Mouse (Mus musculus): ENCODE data around the gene Kalrn. TPM values are rescaled to one million over a fixed set of nuclear protein-coding genes. Genes with fewer than 3 reads are reported as not detected.
A peak's percentile ranks its signal among the peaks of the same experiment; 100 is the strongest.
"Not testable (repeated sequence)": the region's sequence is repeated elsewhere in the genome, so short reads cannot be mapped to it uniquely, and the experiment has no call there.

The Kalrn gene
- polyA plus RNA-seq, 1 experiment from 2014 or later: 43.9 TPM

- no peaks in the 10 kb centered on the region for H3K9me3 ChIP-seq (ENCODE audit: control insufficient read depth, low read length)
- ATAC-seq: no peak
- H3K9ac ChIP-seq (replicated peaks; ENCODE audit: low read depth, low read length): peak overlapping the region; percentile 41
- peak overlapping the region; percentile 33 for H3K4me3 ChIP-seq (replicated peaks; ENCODE audit: low read length)
- H3K4me2 ChIP-seq (ENCODE audit: low read length): peak overlapping the region; percentile 56
- H3K36me3 ChIP-seq (ENCODE audit: control insufficient read depth, insufficient read depth): no peaks in the 10 kb centered on the region; the same call in 1 of the 2 replicates
- peaks cover 4% of the 10 kb centered on the region; the same call in 1 of the 2 replicates for H3K27me3 ChIP-seq (replicated peaks; ENCODE audit: control insufficient read depth, insufficient read depth, low read length)
- peaks cover 25% of the 10 kb centered on the region for H3K4me1 ChIP-seq (replicated peaks; ENCODE audit: control insufficient read depth, insufficient read depth, low read length)
- H3K27ac ChIP-seq (ENCODE audit: low read length): peak overlapping the region; percentile 32; the same call in 1 of the 2 replicates
- 3% methylated on average over 14 of the region's 14 CpGs for WGBS
Observed at GRCm38 (mm10) chr16:34093734-34094445, 479.4 kb downstream of the Kalrn start.

DNA sequence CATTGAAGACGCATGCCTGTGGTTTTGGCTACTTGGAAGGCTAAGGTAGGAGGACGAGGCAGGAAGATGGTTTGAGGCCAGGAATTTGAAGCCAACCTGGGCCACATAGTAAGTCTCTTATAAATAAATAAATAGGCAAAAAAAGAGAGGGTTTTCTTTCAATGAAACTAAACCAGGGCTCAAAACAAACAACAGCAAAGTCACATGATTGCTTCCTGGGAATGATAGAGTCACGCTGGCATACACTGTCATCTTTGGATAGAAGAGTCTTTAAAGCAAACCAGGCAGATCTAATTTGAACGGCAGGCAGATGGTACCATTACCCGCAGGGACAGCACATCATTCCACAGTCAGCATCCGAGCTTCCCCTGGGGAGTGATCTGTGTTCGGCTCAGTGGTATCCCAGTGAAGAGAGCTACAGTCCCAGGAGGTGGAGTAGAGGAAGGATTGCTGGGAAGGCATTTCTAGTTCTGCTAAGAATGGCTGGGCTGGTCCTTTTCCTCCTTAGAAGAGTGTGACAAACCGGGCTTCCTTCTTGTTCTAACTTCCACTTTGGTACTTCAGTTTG is 483.7 kb downstream of the Kalrn start:
- Histone ChIP-seq H3K4me2 (ENCODE audit: low read length) (no peak overlapping the region), H3K27ac (ENCODE audit: low read length) (no peak overlapping the region), H3K27me3 (replicated peaks; ENCODE audit: control insufficient read depth, insufficient read depth, low read length) (no peaks in the 10 kb centered on the region), H3K9me3 (ENCODE audit: control insufficient read depth, low read length) (no peaks in the 10 kb centered on the region), H3K4me3 (replicated peaks; ENCODE audit: low read length) (no peak overlapping the region), H3K4me1 (replicated peaks; ENCODE audit: control insufficient read depth, insufficient read depth, low read length) (peaks cover 11% of the 10 kb centered on the region), H3K9ac (replicated peaks; ENCODE audit: low read depth, low read length) (no peak overlapping the region), H3K36me3 (ENCODE audit: control insufficient read depth, insufficient read depth) (no peaks in the 10 kb centered on the region; the same call in 1 of the 2 replicates)
- no peak for ATAC-seq
- 53% methylated on average over 8 of the region's 8 CpGs for WGBS

DNA sequence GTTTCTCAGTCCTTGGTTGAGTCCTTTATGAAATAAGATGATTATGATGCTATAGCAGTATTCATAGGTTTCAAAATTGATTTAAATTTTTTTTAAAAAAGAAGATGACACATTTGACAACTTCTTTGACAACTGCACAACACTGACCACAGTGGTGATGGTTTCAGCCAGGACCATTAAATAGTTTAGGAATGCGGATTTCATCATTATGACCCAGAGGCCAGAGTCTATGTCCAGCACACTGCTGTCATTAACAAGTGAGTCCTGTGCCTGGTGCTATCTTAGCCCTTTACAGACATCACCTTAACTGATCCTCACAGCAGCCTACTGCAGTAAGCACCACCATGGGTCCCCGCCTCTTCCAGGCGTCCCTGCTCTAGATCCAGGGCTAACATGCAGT is 484.3 kb downstream of the Kalrn start:
- H3K36me3 ChIP-seq (ENCODE audit: control insufficient read depth, insufficient read depth): no peaks in the 10 kb centered on the region; the same call in 1 of the 2 replicates

DNA sequence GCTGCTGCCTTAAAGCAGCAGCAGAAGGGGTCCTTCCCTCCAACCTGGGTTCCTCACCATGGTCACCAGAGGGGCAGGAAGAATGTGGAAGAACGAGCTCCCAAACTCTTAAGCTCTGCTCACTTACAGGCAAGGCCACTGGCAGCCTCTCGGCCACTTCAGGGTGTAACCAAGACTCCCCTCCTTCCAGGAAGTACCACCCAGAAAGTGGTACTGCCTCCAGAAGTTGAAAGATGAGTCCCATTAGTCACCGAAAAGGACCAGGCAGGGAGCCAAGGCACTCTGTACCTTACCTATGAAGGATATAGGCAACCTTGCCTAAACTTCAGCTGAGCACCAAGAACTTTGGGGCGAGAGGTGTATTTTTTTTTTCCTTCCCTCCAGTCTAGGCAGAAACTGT is 485.0 kb downstream of the Kalrn start:
- Histone ChIP-seq H3K9ac (replicated peaks; ENCODE audit: low read depth, low read length) (no peak overlapping the region), H3K9me3 (ENCODE audit: control insufficient read depth, low read length) (no peaks in the 10 kb centered on the region), H3K4me3 (replicated peaks; ENCODE audit: low read length) (no peak overlapping the region), H3K36me3 (ENCODE audit: control insufficient read depth, insufficient read depth) (no peaks in the 10 kb centered on the region; the same call in 1 of the 2 replicates), H3K27me3 (replicated peaks; ENCODE audit: control insufficient read depth, insufficient read depth, low read length) (no peaks in the 10 kb centered on the region), H3K27ac (ENCODE audit: low read length) (no peak overlapping the region), H3K4me1 (replicated peaks; ENCODE audit: control insufficient read depth, insufficient read depth, low read length) (0 out of 2 replicates have a peak, but pooled peaks cover 3% of the 10 kb centered on the region), H3K4me2 (ENCODE audit: low read length) (no peak overlapping the region)
- ATAC-seq: no peak
- 52% methylated on average over 4 of the region's 4 CpGs for WGBS

More for the DNA sequence above, 484.3 kb downstream of the Kalrn start:
- no peaks in the 10 kb centered on the region for H3K9me3 ChIP-seq (ENCODE audit: control insufficient read depth, low read length)
- no peaks in the 10 kb centered on the region for H3K27me3 ChIP-seq (replicated peaks; ENCODE audit: control insufficient read depth, insufficient read depth, low read length)
- 96% methylated on average over 3 of the region's 3 CpGs for WGBS
- no peak overlapping the region for H3K9ac ChIP-seq (replicated peaks; ENCODE audit: low read depth, low read length)
- no peak overlapping the region for H3K27ac ChIP-seq (ENCODE audit: low read length)
- no peak for ATAC-seq
- H3K4me2 ChIP-seq (ENCODE audit: low read length): no peak overlapping the region
- peaks cover 8% of the 10 kb centered on the region for H3K4me1 ChIP-seq (replicated peaks; ENCODE audit: control insufficient read depth, insufficient read depth, low read length)
- H3K4me3 ChIP-seq (replicated peaks; ENCODE audit: low read length): no peak overlapping the region

DNA sequence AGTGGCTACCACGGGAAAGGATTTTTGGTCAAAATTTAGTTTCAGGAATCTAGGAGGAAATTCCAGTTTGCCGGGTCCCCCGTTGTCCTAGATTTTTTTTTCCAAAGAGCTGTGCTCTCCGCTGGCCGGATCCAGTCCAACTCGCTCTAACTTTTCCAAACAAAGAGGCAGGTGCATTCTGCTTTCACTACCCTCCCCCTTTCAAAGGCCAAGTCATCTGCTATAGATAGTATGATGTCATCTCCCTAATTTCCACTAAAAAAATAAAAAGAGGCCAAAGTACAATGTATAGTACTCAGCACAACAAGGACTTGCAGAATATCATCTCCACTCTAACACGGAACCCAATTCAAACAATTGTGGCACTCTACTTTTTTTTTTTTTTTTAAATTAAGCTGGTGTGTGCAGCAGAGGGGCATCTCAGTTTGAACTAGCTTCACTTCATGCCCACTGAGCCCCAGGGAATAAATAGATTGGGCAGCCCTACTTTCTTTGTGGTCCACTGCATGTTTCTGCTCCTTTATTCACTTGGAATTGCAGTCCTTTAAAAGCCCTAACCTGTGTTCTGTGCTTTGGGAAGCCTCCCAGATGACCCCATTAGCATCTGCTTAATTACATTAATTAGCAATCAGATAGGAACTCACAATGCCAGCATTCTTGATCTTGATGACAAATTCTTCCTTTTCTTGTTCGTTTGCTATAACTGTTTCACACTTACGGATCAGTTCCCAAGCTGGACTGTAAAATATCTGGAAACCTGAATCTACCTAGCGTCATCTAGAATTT is 489.0 kb downstream of the Kalrn start:
- no peaks in the 10 kb centered on the region for H3K36me3 ChIP-seq (ENCODE audit: control insufficient read depth, insufficient read depth)
- H3K9me3 ChIP-seq (ENCODE audit: control insufficient read depth, low read length): no peaks in the 10 kb centered on the region
- 52% methylated on average over 10 of the region's 10 CpGs for WGBS
- no peak for ATAC-seq
- H3K4me1 ChIP-seq (replicated peaks; ENCODE audit: control insufficient read depth, insufficient read depth, low read length): peaks cover 16% of the 10 kb centered on the region; the same call in 1 of the 2 replicates
- no peak overlapping the region for H3K9ac ChIP-seq (replicated peaks; ENCODE audit: low read depth, low read length)
- H3K27me3 ChIP-seq (replicated peaks; ENCODE audit: control insufficient read depth, insufficient read depth, low read length): no peaks in the 10 kb centered on the region
- no peak overlapping the region for H3K4me2 ChIP-seq (ENCODE audit: low read length)
- H3K4me3 ChIP-seq (replicated peaks; ENCODE audit: low read length): no peak overlapping the region
- H3K27ac ChIP-seq (ENCODE audit: low read length): no peak overlapping the region

GRCm38 (mm10) chr16:34082494-34083469 is 490.6 kb downstream of the Kalrn start:
- H3K4me3 ChIP-seq (replicated peaks; ENCODE audit: low read length): no peak overlapping the region
- no peak overlapping the region for H3K27ac ChIP-seq (ENCODE audit: low read length)
- H3K9me3 ChIP-seq (ENCODE audit: control insufficient read depth, low read length): no peaks in the 10 kb centered on the region
- H3K4me2 ChIP-seq (ENCODE audit: low read length): no peak overlapping the region
- H3K9ac ChIP-seq (replicated peaks; ENCODE audit: low read depth, low read length): no peak overlapping the region
- 91% methylated on average over 5 of the region's 5 CpGs for WGBS
- no peak for ATAC-seq
- H3K4me1 ChIP-seq (replicated peaks; ENCODE audit: control insufficient read depth, insufficient read depth, low read length): peaks cover 18% of the 10 kb centered on the region; the same call in 1 of the 2 replicates
- H3K36me3 ChIP-seq (ENCODE audit: control insufficient read depth, insufficient read depth): no peaks in the 10 kb centered on the region
- H3K27me3 ChIP-seq (replicated peaks; ENCODE audit: control insufficient read depth, insufficient read depth, low read length): no peaks in the 10 kb centered on the region

GRCm38 (mm10) chr16:34081683-34082438 is 491.5 kb downstream of the Kalrn start:
- no peak overlapping the region for H3K4me3 ChIP-seq (replicated peaks; ENCODE audit: low read length)
- no peaks in the 10 kb centered on the region for H3K27me3 ChIP-seq (replicated peaks; ENCODE audit: control insufficient read depth, insufficient read depth, low read length)
- H3K4me1 ChIP-seq (replicated peaks; ENCODE audit: control insufficient read depth, insufficient read depth, low read length): peaks cover 18% of the 10 kb centered on the region; the same call in 1 of the 2 replicates
- ATAC-seq: peak; percentile 27; the same call in 1 of the 2 replicates
- WGBS: 42% methylated on average over 19 of the region's 19 CpGs
- H3K9me3 ChIP-seq (ENCODE audit: control insufficient read depth, low read length): no peaks in the 10 kb centered on the region
- H3K27ac ChIP-seq (ENCODE audit: low read length): no peak overlapping the region
- no peaks in the 10 kb centered on the region for H3K36me3 ChIP-seq (ENCODE audit: control insufficient read depth, insufficient read depth)
- no peak overlapping the region for H3K4me2 ChIP-seq (ENCODE audit: low read length)
- H3K9ac ChIP-seq (replicated peaks; ENCODE audit: low read depth, low read length): no peak overlapping the region

DNA sequence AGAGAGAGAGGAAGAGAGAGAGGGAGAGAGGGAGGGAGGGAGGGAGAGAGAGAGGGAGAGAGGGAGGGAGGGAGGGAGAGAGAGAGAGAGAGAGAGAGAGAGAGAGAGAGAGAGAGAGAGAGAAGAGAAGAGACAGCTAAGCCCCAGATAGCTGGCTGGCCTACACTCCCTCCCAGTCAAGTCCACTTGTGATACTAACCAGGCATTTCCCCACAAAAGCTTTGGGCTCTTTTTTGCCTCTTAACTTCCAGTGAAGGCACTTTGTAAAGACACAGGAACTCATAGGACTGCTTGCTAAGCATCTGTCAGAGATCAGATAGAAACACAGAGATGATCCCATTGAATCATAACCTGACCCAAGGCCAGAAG is 492.0 kb downstream of the Kalrn start:
- peaks cover 18% of the 10 kb centered on the region; the same call in 1 of the 2 replicates for H3K4me1 ChIP-seq (replicated peaks; ENCODE audit: control insufficient read depth, insufficient read depth, low read length)
- not testable (repeated sequence) for H3K27me3 ChIP-seq (replicated peaks; ENCODE audit: control insufficient read depth, insufficient read depth, low read length); H3K27ac ChIP-seq (ENCODE audit: low read length); ATAC-seq; H3K4me3 ChIP-seq (replicated peaks; ENCODE audit: low read length); H3K36me3 ChIP-seq (ENCODE audit: control insufficient read depth, insufficient read depth); H3K4me2 ChIP-seq (ENCODE audit: low read length); H3K9ac ChIP-seq (replicated peaks; ENCODE audit: low read depth, low read length); H3K9me3 ChIP-seq (ENCODE audit: control insufficient read depth, low read length)
